Mouse (Mus musculus) spleen, postnatal 36 days (tissue): ENCODE results near the gene Tmcc3.

Experiments
- DNase-seq, 2 experiments: peaks; one replicate each; pipeline ENCODE4 v3.0.0; 2022; ENCODE audit warnings: low spot score in 2 of 2, mixed read lengths in 1 of 2

Gene Tmcc3

DNA sequence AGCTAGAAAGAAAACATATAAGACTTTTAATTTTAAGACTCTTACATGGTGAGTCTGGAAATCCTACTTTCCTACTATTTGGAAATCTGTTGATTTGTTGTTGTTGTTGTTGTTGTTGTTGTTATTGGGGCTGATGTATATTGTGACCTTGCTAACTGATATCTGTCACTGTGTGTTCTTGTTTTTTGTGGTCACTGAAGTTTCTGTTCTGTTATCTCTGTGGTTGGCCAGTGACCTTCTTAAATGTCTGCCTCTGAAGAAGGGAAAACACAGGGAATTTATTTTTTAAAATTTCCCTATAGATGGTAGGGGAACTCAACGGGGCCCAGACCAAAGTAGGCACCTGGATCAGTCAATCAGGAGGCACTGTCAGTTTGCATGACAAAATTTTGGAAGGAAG is 48.9 kb downstream of the Tmcc3 start:
- DNase-seq, result no peak

GRCm38 (mm10) chr10:94371293-94371692 is 59.5 kb downstream of the Tmcc3 start:
- no peak for DNase-seq

DNA sequence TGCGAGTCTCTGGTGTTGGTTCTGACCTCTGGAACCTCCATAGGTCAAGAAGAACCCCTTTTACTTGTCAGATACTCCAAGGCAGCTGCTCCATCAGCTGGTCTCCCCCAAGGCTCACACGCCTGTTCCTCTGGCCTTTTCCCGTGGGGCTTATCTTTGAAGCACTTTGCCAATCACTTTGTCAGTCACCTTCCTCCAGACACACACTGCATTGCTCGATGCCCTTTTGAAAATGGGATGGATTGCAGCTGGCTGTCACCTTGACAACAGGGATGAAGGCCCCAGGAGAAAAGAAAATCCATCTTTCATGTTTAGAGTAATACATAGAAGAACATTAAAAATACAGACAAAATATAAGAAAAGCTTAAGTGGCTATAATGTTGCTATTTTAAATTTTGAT is 65.2 kb downstream of the Tmcc3 start:
- no peak for DNase-seq

DNA sequence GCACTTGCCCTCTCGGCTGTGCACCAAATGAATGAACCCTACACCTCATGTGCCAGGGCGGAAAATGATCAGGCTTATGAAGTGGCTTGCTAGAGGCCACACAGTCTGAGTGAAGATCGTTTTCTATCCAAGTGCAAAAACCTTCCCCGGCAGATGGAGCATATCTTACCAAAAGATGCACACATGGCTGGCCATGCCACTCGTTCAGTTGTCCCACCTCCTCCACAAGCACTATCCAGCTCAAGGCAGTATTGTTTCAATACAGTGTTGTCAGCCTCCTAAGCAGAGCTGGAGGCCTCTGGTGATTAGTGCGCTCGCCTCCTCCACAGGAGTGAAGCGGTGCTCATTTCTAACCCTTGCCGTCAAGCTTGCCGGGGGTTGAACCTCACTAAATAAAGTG is 66.1 kb downstream of the Tmcc3 start:
- DNase-seq, result no peak

DNA sequence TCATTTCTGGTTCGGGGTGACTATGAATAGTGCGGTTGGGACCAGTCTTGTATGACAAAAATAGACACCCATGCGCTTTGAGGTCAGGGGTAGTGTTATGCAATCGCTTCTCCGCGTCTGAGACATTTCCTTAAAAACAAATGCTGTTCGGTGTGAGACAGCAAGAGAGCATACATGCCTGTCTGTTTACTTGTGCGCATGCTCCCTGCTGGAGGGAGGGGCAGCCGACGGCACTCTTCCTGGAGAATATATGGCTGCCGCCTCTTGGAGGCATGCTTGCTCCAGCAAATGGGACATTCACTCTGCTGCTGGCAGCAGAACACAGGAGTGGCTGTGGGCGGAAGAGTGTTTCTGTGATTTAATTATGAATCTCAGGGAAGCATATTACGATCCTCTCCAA is 66.6 kb downstream of the Tmcc3 start:
- peak; percentile 80 to 85 for DNase-seq

- DNase-seq, result no peak
These were observed 68.3 kb downstream of the Tmcc3 start for GRCm38 (mm10) chr10:94380082-94380481.

GRCm38 (mm10) chr10:94380662-94381392 is 69.1 kb downstream of the Tmcc3 start:
- no peak for DNase-seq

DNA sequence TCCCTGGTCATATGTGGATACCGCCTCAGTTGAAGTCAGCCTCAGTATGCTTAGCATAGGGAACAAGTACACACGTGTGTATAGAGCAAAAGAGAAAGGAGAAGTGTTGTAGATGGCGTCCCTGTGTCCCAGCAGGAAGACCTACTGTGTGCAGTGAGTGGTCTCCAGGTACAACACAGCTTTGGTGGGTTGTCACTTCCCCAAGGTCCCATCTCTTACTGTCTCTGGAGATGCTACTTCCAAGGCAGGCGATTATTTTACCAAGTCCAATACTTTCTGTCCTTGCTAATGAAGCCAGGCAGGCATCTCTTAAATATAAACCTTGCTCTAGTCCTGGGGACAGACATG is 69.6 kb downstream of the Tmcc3 start:
- no peak for DNase-seq

GRCm38 (mm10) chr10:94382618-94383017 is 70.9 kb downstream of the Tmcc3 start:
- DNase-seq, result no peak

DNA sequence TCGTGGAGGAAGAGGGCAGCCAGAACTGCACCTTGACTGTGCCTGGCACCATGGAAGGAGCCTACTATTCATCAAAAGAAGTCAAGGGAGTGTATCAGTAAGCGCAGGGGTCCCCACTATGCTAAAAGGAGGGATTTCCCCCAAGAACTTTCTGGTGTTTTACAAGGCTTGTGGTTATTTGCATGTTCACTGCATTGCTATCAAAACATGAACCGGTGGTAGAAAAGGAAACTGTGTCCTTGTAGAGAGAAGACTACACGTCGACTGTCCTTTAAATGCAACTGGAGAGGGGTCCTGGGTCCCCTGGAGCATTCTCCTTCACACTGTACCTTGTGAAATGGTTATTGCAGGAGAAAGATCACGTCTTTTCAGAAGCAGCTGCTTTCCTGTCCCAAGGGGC is 71.8 kb downstream of the Tmcc3 start:
- peak in 1 of 2 experiments; percentile 27 for DNase-seq

GRCm38 (mm10) chr10:94389219-94389618 is 77.5 kb downstream of the Tmcc3 start:
- no peak for DNase-seq

- DNase-seq, result no peak
These were observed 79.3 kb downstream of the Tmcc3 start for GRCm38 (mm10) chr10:94391049-94391448.

- no peak for DNase-seq
These were observed 82.5 kb downstream of the Tmcc3 start for GRCm38 (mm10) chr10:94394286-94394685.

- no peak for DNase-seq
These were observed 86.3 kb downstream of the Tmcc3 start for GRCm38 (mm10) chr10:94397833-94398596.

- no peak for DNase-seq
These were observed 89.1 kb downstream of the Tmcc3 start for GRCm38 (mm10) chr10:94400895-94401294.

- DNase-seq, result no peak
These were observed 93.7 kb downstream of the Tmcc3 start for GRCm38 (mm10) chr10:94405456-94405855.

DNA sequence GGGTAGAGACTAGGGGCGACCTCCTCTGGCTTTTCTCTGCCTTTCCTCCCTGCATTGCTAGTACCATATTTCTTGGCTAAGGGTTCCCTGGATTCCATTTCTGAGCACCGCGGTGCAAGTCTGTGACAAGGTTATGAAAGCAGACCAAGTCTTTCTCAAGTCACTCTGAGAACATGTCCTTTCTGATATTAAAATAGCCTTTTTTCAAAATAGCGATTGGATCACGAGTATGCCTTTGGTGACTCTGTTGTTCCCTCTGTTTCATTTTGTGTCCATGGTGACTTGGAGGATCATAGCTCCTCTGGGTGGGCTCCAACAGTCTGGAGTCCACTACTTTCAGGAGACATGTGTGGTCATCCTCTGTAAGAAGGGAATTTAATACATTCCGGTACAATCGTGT is 95.1 kb downstream of the Tmcc3 start:
- no peak for DNase-seq

DNA sequence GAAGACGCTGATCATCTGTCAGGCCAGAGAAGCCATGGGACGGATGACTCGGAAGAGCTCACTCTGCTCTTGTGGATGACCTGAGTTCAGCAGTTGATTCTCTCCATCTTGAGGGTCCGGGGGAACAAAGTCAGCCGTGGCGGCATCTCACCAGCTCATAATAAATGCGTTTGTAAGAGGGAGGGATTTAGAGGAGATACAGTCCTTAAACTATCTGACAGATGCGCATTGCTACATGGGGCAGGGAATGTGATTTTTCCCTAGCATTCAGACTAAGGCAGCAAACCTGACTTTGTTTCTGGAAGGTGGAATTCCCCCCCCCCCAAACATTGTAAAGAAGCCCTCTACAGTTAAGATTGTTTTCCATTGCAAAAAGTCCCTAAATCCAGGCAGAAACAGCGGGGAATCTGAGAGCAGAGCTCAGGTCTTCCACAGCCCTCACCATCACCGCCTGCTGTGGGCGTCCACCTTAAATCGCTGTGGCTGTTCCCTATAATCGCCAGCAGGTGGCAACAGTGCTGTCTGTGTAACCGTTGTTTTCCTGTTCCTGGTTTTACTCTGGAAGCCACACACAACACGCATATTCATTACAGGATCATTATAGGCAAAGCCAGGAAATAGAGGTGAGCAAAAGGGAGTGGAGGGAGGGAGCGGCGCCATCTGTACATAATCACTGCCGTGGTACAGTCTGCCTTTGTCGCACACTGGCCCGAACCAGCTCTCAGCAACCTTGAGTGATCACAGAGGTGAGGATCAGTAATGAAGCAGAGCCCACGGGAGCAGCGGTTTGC is 96.8 kb downstream of the Tmcc3 start:
- peak; percentile 33 to 51 for DNase-seq

- DNase-seq, result no peak
These were observed 97.9 kb downstream of the Tmcc3 start for GRCm38 (mm10) chr10:94409661-94410060.

DNA sequence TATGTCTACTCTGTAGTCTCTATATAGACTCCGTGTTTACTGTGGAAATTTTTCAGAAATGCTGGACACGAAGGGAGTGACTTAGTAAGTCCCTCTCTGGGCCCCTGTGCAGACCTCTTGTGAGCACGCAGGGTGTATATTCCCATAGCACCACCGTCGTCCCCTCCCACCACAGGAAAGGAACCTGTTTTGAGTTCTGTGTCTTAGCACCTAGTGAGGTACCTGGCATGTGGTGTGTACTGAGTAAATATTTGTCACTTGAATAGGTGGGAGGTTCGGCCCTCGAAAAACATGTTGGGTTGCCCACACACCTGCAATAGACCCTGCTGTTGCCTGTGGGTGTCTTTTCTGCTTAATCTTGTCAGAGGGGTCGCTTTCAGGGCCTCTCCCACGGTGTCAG is 99.8 kb downstream of the Tmcc3 start:
- no peak for DNase-seq

DNA sequence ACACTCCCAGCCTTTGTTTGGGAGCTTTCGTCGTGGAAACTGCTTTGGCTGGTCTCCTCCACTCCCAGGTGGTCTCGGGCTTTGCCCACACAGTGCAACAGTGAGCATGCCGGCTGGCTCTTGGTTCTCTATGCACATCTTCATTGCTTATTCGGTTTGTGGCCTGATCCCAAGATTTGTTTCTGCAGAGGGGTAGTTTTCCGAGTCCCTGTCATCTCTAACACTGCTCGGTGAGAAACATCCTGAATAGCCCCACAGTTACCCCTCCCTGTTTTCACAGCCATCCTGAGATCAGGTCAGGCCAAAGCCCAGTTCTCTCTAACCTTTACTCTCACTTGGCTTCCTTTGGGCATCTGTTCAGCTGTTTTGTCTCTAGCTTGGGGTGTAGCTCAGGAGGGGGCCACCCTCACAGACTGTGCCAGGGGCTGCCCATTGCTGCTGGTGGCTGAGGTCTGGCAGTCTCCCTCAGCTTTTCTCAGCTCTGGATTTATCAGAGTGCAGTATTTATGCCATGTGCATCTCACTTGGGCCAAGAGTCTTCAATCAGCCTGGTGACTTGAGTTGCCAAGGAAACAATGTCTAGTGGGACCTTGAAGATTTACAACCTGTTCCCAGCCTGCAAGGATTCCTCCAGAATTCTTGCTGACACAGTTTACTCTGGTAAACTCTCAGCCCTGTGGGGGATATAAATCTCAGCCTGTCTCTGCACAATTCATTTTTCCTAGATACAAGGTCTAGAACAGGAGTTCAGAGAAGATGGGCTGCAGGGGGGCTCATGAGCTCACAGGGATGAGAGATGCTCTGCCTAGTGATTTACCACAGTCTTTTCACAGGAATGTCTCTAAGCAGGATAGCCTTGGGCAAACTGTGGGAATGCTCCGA is 102.3 kb downstream of the Tmcc3 start:
- DNase-seq, result no peak
